In the genomic region with DNA sequence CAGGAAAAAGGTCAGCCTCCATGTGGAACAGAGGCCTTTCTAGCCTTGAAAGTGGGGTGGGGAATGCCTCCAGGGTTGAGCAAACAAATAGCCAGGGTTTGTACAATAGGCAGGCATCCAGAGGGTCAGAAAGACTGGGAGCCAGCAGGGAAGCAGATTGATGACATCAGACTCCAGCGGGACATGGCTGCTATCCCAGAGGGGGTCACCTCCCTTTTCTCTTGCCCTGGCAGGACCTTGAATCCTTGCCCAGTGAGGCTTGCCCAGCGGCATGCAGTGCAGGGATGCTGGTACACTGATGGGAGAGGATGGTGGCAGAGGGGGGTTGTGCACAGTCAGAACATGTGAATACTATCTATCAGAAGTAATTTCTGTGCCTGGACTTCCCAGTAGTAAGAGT, we compare ENCODE assay signal across 10 mouse cellular contexts. TPM values are rescaled to one million over a fixed set of nuclear protein-coding genes. Genes with fewer than 3 reads are reported as not detected.
DNase-seq lines count a peak whose midpoint lies in the region; ATAC-seq lines count a peak whose summit lies in the region.
"Had no signal": no experiment of that assay in that cellular context is flagged by ENCODE, and none has a peak within 500 bp of the region (broad histone marks: within the 10 kb centered on the region; RNA-seq: fewer than 3 reads in every experiment).

No protein-coding gene starts in this region.

- no peak overlapping the region for H3K9ac ChIP-seq in hindbrain, embryonic 15.5 days
- no peak overlapping the region for H3K9ac ChIP-seq in hindbrain, embryonic 13.5 days
- H3K9ac ChIP-seq: embryonic facial prominence, embryonic 15.5 days; limb, embryonic 12.5 days had no signal

- H3K27me3 ChIP-seq in hindbrain, embryonic 15.5 days = no peaks in the 10 kb centered on the region
- no peaks in the 10 kb centered on the region for H3K27me3 ChIP-seq in hindbrain, embryonic 13.5 days
- H3K27me3 ChIP-seq: embryonic facial prominence, embryonic 15.5 days; limb, embryonic 12.5 days had no signal

- no peaks in the 10 kb centered on the region for H3K36me3 ChIP-seq in hindbrain, embryonic 15.5 days
- H3K36me3 ChIP-seq in hindbrain, embryonic 13.5 days = no peaks in the 10 kb centered on the region
- H3K36me3 ChIP-seq: embryonic facial prominence, embryonic 15.5 days; limb, embryonic 12.5 days had no signal

- ATAC-seq in hindbrain, embryonic 15.5 days (ENCODE audit: low FRiP score, low read depth) = peak; percentile 67; the same call in 1 of the 2 replicates
- no peak for ATAC-seq in hindbrain, embryonic 13.5 days (ENCODE audit: low FRiP score)

- H3K4me2 ChIP-seq in hindbrain, embryonic 15.5 days = no peak overlapping the region
- H3K4me2 ChIP-seq in hindbrain, embryonic 13.5 days = no peak overlapping the region
- H3K4me2 ChIP-seq: embryonic facial prominence, embryonic 15.5 days; limb, embryonic 12.5 days had no signal

- no peak overlapping the region for H3K27ac ChIP-seq in hindbrain, embryonic 15.5 days (replicated peaks)
- no peak overlapping the region for H3K27ac ChIP-seq in hindbrain, embryonic 13.5 days
- H3K27ac ChIP-seq: embryonic facial prominence, embryonic 15.5 days; limb, embryonic 12.5 days had no signal

- DNase-seq in adrenal gland, adult (ENCODE audit: inconsistent age in 2 of 2, low spot score in 1 of 2) = peak; percentile 87 to 90
- peak; percentile 45 for DNase-seq in fibroblast of lung, adult 2 months (ENCODE audit: low read depth)
- peak; percentile 76 to 77 for DNase-seq in kidney, postnatal 36 days
- DNase-seq in testis, postnatal 14 days (ENCODE audit: low spot score) = peak; percentile 82
- no peak for DNase-seq in spleen, postnatal 36 days (ENCODE audit: low spot score in 2 of 2)
- no peak for DNase-seq in thymus, adult 18-20 months

- 30% methylated on average over 2 of the region's 2 CpGs for WGBS in hindbrain, embryonic 15.5 days
- WGBS in hindbrain, embryonic 13.5 days = 42% methylated on average over 2 of the region's 2 CpGs

- H3K4me3 ChIP-seq in hindbrain, embryonic 15.5 days = no peak overlapping the region
- no peak overlapping the region for H3K4me3 ChIP-seq in hindbrain, embryonic 13.5 days
- H3K4me3 ChIP-seq: embryonic facial prominence, embryonic 15.5 days; limb, embryonic 12.5 days had no signal

- H3K4me1 ChIP-seq in hindbrain, embryonic 15.5 days (replicated peaks) = peaks cover 5% of the 10 kb centered on the region; the same call in 1 of the 2 replicates
- H3K4me1 ChIP-seq in hindbrain, embryonic 13.5 days (replicated peaks) = peaks cover 6% of the 10 kb centered on the region
- H3K4me1 ChIP-seq: embryonic facial prominence, embryonic 15.5 days had no signal

- no peaks in the 10 kb centered on the region for H3K9me3 ChIP-seq in hindbrain, embryonic 15.5 days
- H3K9me3 ChIP-seq in hindbrain, embryonic 13.5 days = no peaks in the 10 kb centered on the region
- H3K9me3 ChIP-seq: embryonic facial prominence, embryonic 15.5 days; limb, embryonic 12.5 days had no signal

RNA-seq across cellular contexts. Expression of a gene that starts 10.9 kb away (rescaled TPM):
- 7.5 and 10.4 TPM in 2 replicates for polyA plus RNA-seq in hindbrain, embryonic 15.5 days (2015; fragmentation: Nextera tagmentation; extraction: Ambion mirVana)
- polyA plus RNA-seq in hindbrain, embryonic 13.5 days (2015; fragmentation: Nextera tagmentation; extraction: Ambion mirVana) = 2.9 and 3.9 TPM in 2 replicates

RNA-seq across cellular contexts. Expression of a gene that starts 28.9 kb away (rescaled TPM):
- 1.4 and 1.7 TPM in 2 replicates for polyA plus RNA-seq in hindbrain, embryonic 15.5 days (2015; fragmentation: Nextera tagmentation; extraction: Ambion mirVana)
- 0.27 and 0.71 TPM in 2 replicates for polyA plus RNA-seq in hindbrain, embryonic 13.5 days (2015; fragmentation: Nextera tagmentation; extraction: Ambion mirVana)
- polyA plus RNA-seq: limb, embryonic 12.5 days had no signal

Comparison
In these comparisons a context has a peak if more than half of its experiments do, and no peak if none do; other contexts are left out.
1. DNase-seq: peak in adrenal gland, adult (2 of 2), fibroblast of lung, adult 2 months (single experiment), kidney, postnatal 36 days (2 of 2) and testis, postnatal 14 days (single experiment); none in spleen, postnatal 36 days (0 of 2) and thymus, adult 18-20 months (0 of 2).